Comparison of ENCODE assay signal across 8 mouse cellular contexts in genomic region chr6:136808631-136809046, GRCm38 (mm10). TPM values are rescaled to one million over a fixed set of nuclear protein-coding genes. Genes with fewer than 3 reads are reported as not detected.
DNase-seq lines count a peak whose midpoint lies in the region; ATAC-seq and TF ChIP-seq lines count a peak whose summit lies in the region.

No protein-coding gene starts in this region.

- TF ChIP-seq POLR2A in cortical plate, adult 2 months (IDR thresholded peaks at IDR 0.05; ENCODE audit: extremely low read depth, insufficient read depth, low read length): no peak

- DNase-seq in adrenal gland, adult 2 months: peak; percentile 65
- no peak for DNase-seq in adrenal gland, adult 8-10 months
- peak; percentile 64 for DNase-seq in CD4-positive, CD25-positive, alpha-beta regulatory T cell, adult 2 months (ENCODE audit: low read depth, low spot score)
- DNase-seq in left cerebral cortex, postnatal 25 days (ENCODE audit: low spot score in 2 of 2): peak; percentile 45 to 66
- DNase-seq in spleen, postnatal 36 days (ENCODE audit: low spot score in 2 of 2): peak; percentile 43 to 51

- no peak for TF ChIP-seq CTCF in cortical plate, adult 2 months (IDR thresholded peaks at IDR 0.05; ENCODE audit: extremely low read depth, insufficient read depth, low read length)

- H3K4me1 ChIP-seq in cortical plate, adult 2 months (ENCODE audit: control insufficient read depth, insufficient read depth, low read length): no peaks in the 10 kb centered on the region
- peaks cover 7 to 14% of the 10 kb centered on the region in 2 experiments for H3K4me1 ChIP-seq in heart, embryonic 14.5 days (ENCODE audit: control insufficient read depth in 2 of 2, insufficient read depth in 2 of 2, low read length in 2 of 2)

- under 1% methylated on average over 28 of the region's 28 CpGs for WGBS in heart, embryonic 14.5 days

- intact Hi-C loops in left cerebral cortex, postnatal 25 days (cut with DNase I): loop anchor here (10.0 kb wide), 1 partner anchor 274 kb away; no protein-coding TSS in a partner anchor

- no peaks in the 10 kb centered on the region for H3K27me3 ChIP-seq in heart, embryonic 14.5 days (ENCODE audit: control insufficient read depth, insufficient read depth, low read length)

- peak overlapping the region; percentile 78 for H3K9ac ChIP-seq in heart, embryonic 14.5 days (ENCODE audit: low read length)

- peaks cover 20% of the 10 kb centered on the region for H3K36me3 ChIP-seq in heart, embryonic 14.5 days (ENCODE audit: control insufficient read depth, insufficient read depth, low read length)

- no peaks in the 10 kb centered on the region for H3K9me3 ChIP-seq in heart, embryonic 14.5 days (ENCODE audit: control insufficient read depth, low read length)

- peak overlapping the region; percentile 47 for H3K27ac ChIP-seq in cortical plate, adult 2 months (ENCODE audit: insufficient read depth, low read length)
- peak overlapping the region in 1 of 2 experiments; percentile 33; a peak in 1 of 4 replicates for H3K27ac ChIP-seq in heart, embryonic 14.5 days (replicated peaks in 1 of 2; ENCODE audit: control insufficient read depth in 1 of 2, insufficient read depth in 1 of 2, low read depth in 2 of 2, low read length in 2 of 2)

- ATAC-seq in heart, embryonic 14.5 days (ENCODE audit: insufficient number of reproducible peaks, insufficient read depth, low FRiP score, low read depth): peak; percentile 5; the same call in 1 of the 2 replicates
- peak; percentile 15 for ATAC-seq in megakaryocyte progenitor cell, adult 5-6 weeks (replicated peaks; ENCODE audit: poor library complexity)

- peak overlapping the region; percentile 91 for H3K4me2 ChIP-seq in heart, embryonic 14.5 days (ENCODE audit: low read length)

- peak overlapping the region; percentile 84 for H3K4me3 ChIP-seq in cortical plate, adult 2 months (ENCODE audit: insufficient read depth, low read length)
- H3K4me3 ChIP-seq in heart, embryonic 14.5 days (ENCODE audit: control insufficient read depth in 1 of 2, insufficient read depth in 1 of 2, low read depth in 1 of 2, low read length in 2 of 2): peak overlapping the region; percentile 77 to 90

RNA-seq across cellular contexts. Expression of gene H2afj, which starts 0.6 kb away (rescaled TPM):
- total RNA-seq in adrenal gland, adult 2 months (2021): 100 to 1,000 TPM; 168 to 169 TPM
- polyA plus RNA-seq in adrenal gland, adult 2 months (2012; rRNA removed): 593 and 681 TPM in 2 replicates
- 100 to 1,000 TPM in 3 of 4 experiments, 10 to 100 TPM in 1; 81.8 to 292 (median 145) TPM for total RNA-seq in adrenal gland, adult 8-10 months (2022)
- 135 and 139 TPM in 2 replicates for polyA plus RNA-seq in cortical plate, adult 2 months (2012; rRNA removed)
- polyA plus RNA-seq in heart, embryonic 14.5 days (2014; fragmentation: Nextera tagmentation; extraction: Ambion mirVana): 71.4 TPM in 2 replicates
- total RNA-seq in left cerebral cortex, postnatal 25 days (2021): 10 to 100 TPM; 56.9 to 66.7 TPM
- total RNA-seq in megakaryocyte progenitor cell, adult 5-6 weeks (2015): 46.1 and 54.3 TPM in 2 replicates
- total RNA-seq in megakaryocyte progenitor cell, adult 5-6 weeks (2017): 69.3 and 79.7 TPM in 2 replicates

RNA-seq across cellular contexts. Expression of gene Hist4h4, which starts 4.4 kb away (rescaled TPM):
- 10 to 100 TPM in 1 of 2 experiments, 1 to 10 TPM in 1; 6.3 to 11.6 TPM for total RNA-seq in adrenal gland, adult 2 months (2021)
- polyA plus RNA-seq in adrenal gland, adult 2 months (2012; rRNA removed): 0.25 and 0.34 TPM in 2 replicates
- 10 to 100 TPM; 11.5 to 15.1 (median 12.4) TPM for total RNA-seq in adrenal gland, adult 8-10 months (2022)
- 0.51 and 1.1 TPM in 2 replicates for polyA plus RNA-seq in cortical plate, adult 2 months (2012; rRNA removed)
- 0.20 and 0.35 TPM in 2 replicates for polyA plus RNA-seq in heart, embryonic 14.5 days (2014; fragmentation: Nextera tagmentation; extraction: Ambion mirVana)
- 10 to 100 TPM in 1 of 2 experiments, 1 to 10 TPM in 1; 7.8 to 10.6 TPM for total RNA-seq in left cerebral cortex, postnatal 25 days (2021)
- total RNA-seq in megakaryocyte progenitor cell, adult 5-6 weeks (2015): 16.6 and 20.5 TPM in 2 replicates
- total RNA-seq in megakaryocyte progenitor cell, adult 5-6 weeks (2017): 38.8 and 46.4 TPM in 2 replicates

RNA-seq across cellular contexts. Expression of gene BC049715, which starts 18.8 kb away (rescaled TPM):
- total RNA-seq in adrenal gland, adult 2 months (2021): 1 to 10 TPM in 1 of 2 experiments, under 1 TPM in 1; 0.41 to 1.1 TPM
- polyA plus RNA-seq in adrenal gland, adult 2 months (2012; rRNA removed): 0.21 and 0.71 TPM in 2 replicates
- 1 to 10 TPM in 1 of 4 experiments, under 1 TPM in 3; 0.51 to 1.3 (median 0.97) TPM for total RNA-seq in adrenal gland, adult 8-10 months (2022)
- 1.0 and 1.4 TPM in 2 replicates for polyA plus RNA-seq in cortical plate, adult 2 months (2012; rRNA removed)
- 1.1 and 2.3 TPM in 2 replicates for polyA plus RNA-seq in heart, embryonic 14.5 days (2014; fragmentation: Nextera tagmentation; extraction: Ambion mirVana)
- 1 to 10 TPM; 1.9 to 2.8 TPM for total RNA-seq in left cerebral cortex, postnatal 25 days (2021)
- total RNA-seq in megakaryocyte progenitor cell, adult 5-6 weeks (2015): 1.2 and 2.2 TPM in 2 replicates
- 3.5 and 8.7 TPM in 2 replicates for total RNA-seq in megakaryocyte progenitor cell, adult 5-6 weeks (2017)

RNA-seq across cellular contexts. Expression of gene Wbp11, which starts 19.4 kb away (rescaled TPM):
- 10 to 100 TPM; 72.6 to 79.2 TPM for total RNA-seq in adrenal gland, adult 2 months (2021)
- 47.4 and 55.0 TPM in 2 replicates for polyA plus RNA-seq in adrenal gland, adult 2 months (2012; rRNA removed)
- 100 to 1,000 TPM in 1 of 4 experiments, 10 to 100 TPM in 3; 75.0 to 108 (median 79.2) TPM for total RNA-seq in adrenal gland, adult 8-10 months (2022)
- 59.7 and 64.0 TPM in 2 replicates for polyA plus RNA-seq in cortical plate, adult 2 months (2012; rRNA removed)
- 67.7 and 69.5 TPM in 2 replicates for polyA plus RNA-seq in heart, embryonic 14.5 days (2014; fragmentation: Nextera tagmentation; extraction: Ambion mirVana)
- 100 to 1,000 TPM; 124 to 125 TPM for total RNA-seq in left cerebral cortex, postnatal 25 days (2021)
- 112 and 118 TPM in 2 replicates for total RNA-seq in megakaryocyte progenitor cell, adult 5-6 weeks (2015)
- total RNA-seq in megakaryocyte progenitor cell, adult 5-6 weeks (2017): 40.9 and 47.7 TPM in 2 replicates

RNA-seq across cellular contexts. Expression of gene Smco3, which starts 26.6 kb away (rescaled TPM):
- total RNA-seq in adrenal gland, adult 2 months (2021): under 1 TPM in 1 of 2 experiments, not detected in 1; 0.23 TPM
- polyA plus RNA-seq in adrenal gland, adult 2 months (2012; rRNA removed): not detected in 2 replicates
- under 1 TPM in 2 of 4 experiments, not detected in 2; 0.23 to 0.28 TPM for total RNA-seq in adrenal gland, adult 8-10 months (2022)
- 6.5 and 8.7 TPM in 2 replicates for polyA plus RNA-seq in cortical plate, adult 2 months (2012; rRNA removed)
- not detected in 2 replicates for polyA plus RNA-seq in heart, embryonic 14.5 days (2014; fragmentation: Nextera tagmentation; extraction: Ambion mirVana)
- total RNA-seq in left cerebral cortex, postnatal 25 days (2021): 1 to 10 TPM; 4.4 to 5.0 TPM
- total RNA-seq in megakaryocyte progenitor cell, adult 5-6 weeks (2015): 0.07 TPM in 1 of 2 replicates, not detected in the other
- total RNA-seq in megakaryocyte progenitor cell, adult 5-6 weeks (2017): 0.33 and 1.2 TPM in 2 replicates
